Mouse (Mus musculus) right cerebral cortex, adult 2 months (tissue): ENCODE measurements around the gene Il23a.
"Not testable (repeated sequence)": the region's sequence is repeated elsewhere in the genome, so short reads cannot be mapped to it uniquely, and the experiment has no call there.

Experiments
- DNase-seq, 2 experiments: peaks; one replicate each; pipeline ENCODE4 v3.0.0; 2021 to 2022; ENCODE audit warnings: low spot score in 2 of 2

Gene Il23a

DNA sequence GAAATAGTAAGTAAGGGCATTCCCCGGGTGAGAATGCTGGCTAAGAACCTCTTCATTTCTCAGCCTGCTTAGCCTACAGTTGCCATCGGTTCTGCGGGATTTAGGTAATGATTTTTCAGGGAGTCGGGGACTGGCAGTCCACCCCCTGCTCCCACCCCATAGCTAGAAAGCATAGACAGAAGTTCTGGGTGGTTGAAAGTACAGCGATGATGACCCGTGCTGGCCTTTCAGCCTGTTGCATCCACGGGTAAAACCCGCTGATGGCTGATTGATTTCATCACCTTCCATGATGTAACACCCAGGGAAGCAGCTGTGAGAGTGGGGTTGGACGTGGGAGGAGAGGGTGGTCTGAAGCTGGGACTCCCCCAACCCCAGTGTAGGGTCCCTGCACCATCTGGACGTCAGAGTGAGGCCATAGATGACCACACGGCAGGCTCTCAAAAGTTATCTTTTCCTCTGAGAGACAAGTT lies at the start of gene Il23a:
TSS of gene Il23a (minus strand) at position 51 of the 470 bp plus-strand sequence.
- DNase-seq = no peak

GRCm38 (mm10) chr10:128347541-128347940 lies 49.0 kb upstream of the Il23a start:
- no peak for DNase-seq

- DNase-seq = peak; percentile 76 to 78
These were observed 46.2 kb upstream of the Il23a start for GRCm38 (mm10) chr10:128344568-128345275.

DNA sequence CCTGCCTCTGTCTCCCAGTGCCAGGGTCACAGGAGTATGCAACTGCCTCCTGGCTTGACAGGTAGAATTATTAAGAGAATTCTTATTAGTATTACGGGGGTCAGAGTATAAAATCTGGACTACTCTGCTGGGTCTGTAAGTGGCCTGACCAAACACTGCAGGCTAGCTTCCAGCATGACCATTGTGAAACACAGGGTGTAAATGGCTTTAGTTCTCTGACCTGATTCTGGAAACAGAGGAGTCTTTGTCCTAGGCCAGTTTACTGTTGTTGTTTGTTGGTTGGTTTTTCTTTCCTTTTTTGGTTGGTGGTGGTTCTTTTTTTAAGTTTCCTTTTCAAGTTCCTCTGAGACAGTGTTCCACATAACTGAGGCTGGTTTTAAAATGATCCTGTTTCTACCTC lies 44.9 kb upstream of the Il23a start:
- DNase-seq = no peak

- no peak for DNase-seq
These were observed 41.7 kb upstream of the Il23a start for GRCm38 (mm10) chr10:128340257-128340656.

- DNase-seq = no peak
These were observed 40.4 kb upstream of the Il23a start for GRCm38 (mm10) chr10:128338948-128339347.

DNA sequence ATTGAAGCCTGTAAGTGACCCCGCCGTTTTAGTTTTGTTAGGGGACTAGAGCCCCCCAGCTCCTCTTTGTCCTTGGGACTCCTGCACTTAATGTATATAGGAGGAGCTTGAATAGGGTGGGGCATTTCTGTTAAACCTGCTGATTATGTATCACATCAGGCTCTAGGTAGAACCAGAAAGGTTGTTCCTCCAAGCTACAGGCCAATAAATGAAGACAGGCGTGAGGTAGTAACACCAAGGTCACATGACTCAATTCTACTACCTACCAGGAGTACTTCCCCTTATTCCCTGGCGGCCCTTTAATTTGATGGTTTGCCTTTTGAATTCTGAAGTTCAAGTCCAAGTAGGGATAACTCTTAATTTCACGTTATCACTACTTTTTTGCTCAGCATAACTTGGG lies 39.9 kb upstream of the Il23a start:
- no peak for DNase-seq

GRCm38 (mm10) chr10:128337306-128338181 lies 39.0 kb upstream of the Il23a start, which contains the start of gene Cs:
Gene Cs (plus strand): TSS chr10:128337734.
- peak; percentile 93 to 96 for DNase-seq

DNA sequence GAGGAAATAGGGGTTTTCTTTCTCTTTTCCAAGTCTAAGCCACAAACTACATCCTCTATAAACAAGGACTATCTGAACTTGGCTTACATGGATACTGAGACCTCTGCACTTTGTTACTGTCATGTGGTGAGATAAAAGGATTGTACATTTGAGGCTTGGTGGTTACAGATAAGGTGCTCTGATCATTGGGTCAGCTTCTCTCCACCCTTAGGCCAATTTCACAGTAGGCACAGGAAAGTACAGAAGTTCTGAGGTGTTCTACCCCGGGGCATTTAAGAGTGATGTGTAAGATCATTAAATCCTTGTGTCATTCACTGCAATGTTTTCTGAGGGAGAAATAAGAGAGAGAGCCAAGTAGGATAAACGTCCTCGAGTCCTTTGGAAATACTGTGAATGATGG lies 38.0 kb upstream of the Il23a start:
- DNase-seq = no peak

DNA sequence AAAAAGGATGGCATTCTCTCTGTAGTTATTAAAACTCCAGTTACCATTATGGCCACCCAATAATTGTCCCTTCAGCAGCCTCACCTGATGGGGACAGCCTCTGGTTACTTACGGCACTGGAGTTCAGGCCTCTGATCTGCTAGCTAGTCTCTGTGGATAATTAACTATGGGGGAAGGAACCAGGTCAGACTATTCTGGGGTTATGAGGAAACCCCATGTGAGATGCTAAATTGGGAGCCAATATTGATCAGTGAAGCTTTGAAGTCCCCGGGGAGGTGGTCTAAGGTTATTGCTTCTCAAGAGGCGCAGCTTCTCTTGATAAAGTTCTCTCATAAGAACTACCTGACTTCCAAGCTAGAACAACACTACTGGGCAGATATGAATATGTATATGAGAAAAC lies 37.6 kb upstream of the Il23a start:
- DNase-seq = no peak

GRCm38 (mm10) chr10:128335582-128335981 lies 37.0 kb upstream of the Il23a start:
- DNase-seq = peak; percentile 69 to 83

GRCm38 (mm10) chr10:128332358-128333249 lies 34.1 kb upstream of the Il23a start:
- not testable (repeated sequence) for DNase-seq

- no peak for DNase-seq
These were observed 29.1 kb upstream of the Il23a start for GRCm38 (mm10) chr10:128327610-128328009.

DNA sequence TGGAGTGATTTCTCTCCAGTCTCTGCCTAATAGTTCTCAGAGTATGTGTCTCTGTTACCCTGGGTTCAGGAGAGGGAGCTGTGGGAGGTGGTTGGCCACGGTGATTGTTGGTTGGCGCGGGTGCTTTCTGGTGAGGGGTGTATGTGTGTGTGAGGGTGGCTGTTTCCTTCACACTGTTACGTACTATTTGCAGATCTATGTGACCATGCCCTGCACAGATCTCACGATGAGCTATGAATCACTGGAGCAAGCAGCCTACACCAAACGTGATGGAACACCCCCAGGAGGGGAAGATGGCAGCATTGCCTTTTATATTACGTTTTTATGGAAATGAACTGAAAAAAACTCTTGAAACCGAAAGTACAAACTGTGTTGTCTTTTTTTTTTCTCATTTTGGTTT lies 28.3 kb upstream of the Il23a start:
- DNase-seq = peak in 1 of 2 experiments; percentile 24

DNA sequence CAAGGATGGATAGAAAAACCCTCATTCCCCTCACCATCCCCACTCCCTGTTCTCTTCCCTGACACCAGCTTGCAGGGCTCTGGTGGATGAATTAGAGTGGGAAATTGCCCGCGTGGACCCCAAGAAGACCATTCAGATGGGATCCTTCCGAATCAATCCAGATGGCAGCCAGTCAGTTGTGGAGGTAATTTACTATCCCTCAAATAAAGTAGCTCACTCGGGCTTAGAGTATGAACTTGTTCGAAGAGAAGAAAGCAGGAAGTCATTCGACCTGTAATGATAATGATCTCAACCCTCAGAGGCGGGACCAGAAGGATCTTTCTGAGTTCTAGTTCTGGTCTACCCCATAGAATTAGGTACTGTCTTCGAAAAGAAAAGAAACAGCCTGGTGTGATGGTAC lies 25.0 kb upstream of the Il23a start:
- DNase-seq = no peak

DNA sequence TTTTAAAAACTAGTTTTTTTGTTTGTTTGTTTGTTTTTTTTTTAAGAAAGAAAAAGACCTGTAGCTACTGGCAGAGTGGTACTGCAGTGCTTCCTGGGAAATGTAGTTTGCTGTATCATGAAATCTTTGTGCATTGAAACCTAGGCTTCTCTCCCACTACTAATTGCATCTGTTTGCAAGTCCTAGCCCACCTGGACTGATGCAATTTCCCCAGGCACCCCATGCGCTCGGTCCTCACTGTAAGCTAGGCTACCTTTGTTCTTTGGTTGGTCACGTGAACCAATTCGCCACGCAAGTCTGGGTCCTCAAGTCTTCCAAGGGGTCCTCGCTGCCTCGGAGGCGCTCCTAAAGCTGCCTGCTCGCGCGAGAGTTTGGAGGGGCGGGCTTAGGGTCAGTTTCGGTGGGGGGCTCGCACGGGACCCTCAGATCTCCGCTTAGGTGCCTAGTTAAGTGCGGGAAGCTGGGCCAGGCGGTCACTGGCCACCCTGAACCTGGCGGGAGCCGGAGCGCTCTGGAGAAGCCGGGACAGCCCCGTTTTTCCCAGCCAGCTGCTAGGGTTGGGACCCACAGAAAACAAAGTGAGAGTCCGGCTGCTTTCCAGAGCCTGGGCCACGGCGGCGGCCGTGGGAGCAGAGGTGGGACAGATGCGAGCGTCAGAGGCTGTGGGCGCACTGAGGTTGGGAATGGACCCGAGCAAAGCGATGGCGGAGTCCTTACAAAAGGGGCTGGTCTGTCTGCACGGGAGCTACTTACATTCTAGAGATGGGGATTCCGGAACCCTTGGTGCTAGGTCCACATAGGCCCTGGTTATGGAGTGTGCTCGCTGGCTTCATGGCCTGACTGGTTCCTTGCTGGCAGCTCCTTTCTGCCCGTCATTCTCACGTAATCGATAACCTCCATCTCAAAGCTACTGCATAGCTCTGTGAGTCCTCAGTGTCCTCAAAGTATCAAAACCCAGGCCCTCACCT lies 23.9 kb upstream of the Il23a start, which contains the start of gene Cnpy2:
TSS of gene Cnpy2 (plus strand) at position 319 of the 968 bp plus-strand sequence.
- DNase-seq = peak; percentile 82 to 92

DNA sequence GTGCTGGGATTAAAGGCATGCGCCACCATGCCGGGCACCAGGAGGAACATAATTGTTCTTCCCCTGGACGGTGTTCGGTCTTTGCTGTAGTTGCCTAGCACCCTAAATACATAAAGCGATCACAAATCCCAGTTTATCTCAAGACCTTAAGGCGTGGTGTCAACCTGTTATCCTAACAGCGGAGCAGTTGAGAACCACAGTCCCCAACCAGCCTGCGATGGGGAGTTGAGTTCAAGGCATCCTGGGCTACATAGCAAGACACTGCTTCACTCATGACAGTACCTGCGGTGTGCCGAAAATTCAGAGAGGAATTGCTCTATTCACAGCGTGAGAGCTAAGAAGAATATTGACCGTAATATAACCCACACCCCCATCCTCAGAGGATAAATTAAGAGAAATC lies 23.1 kb upstream of the Il23a start:
- DNase-seq = no peak

DNA sequence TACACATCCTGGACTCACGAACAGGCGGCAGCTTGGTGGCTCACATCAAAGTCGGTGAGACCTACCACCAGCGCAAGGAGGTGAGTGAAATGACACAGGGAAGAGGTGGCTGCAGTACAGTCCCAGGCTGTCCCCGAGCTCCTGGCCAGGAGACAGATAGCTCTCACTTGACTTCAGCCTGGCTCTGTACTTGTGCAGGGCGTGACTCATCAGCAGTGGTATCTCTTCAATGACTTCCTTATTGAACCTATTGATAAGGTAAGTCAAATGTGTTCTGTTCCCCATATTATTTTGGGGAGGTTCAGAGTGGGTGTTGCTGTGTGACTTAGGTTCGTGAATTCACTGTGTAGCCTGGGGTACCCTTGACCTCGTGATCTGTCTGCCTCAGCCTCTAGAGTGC lies 17.0 kb upstream of the Il23a start:
- DNase-seq = no peak

DNA sequence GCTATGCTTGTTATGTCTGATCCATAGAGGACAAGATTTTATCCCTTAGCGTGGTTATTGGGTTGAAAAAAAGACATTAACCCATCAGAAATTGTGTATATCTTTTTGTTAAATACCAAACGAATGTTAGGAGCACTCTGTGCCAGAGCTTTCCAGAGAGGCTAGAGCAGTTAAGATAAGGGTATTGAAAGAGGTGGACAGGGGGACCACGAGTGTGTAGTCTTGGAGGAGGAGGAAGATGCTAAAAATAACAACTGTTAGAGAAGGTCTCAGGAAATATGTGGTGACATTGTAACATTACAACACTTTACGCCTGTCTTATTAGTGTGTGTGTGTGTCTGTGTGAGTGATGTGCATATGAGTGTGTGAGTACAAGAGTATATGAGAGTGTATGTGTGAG lies 12.3 kb upstream of the Il23a start:
- no peak for DNase-seq

GRCm38 (mm10) chr10:128310177-128310576 lies 11.6 kb upstream of the Il23a start:
- DNase-seq = no peak
